Mouse (Mus musculus) liver, adult 2 months (tissue): ENCODE measurements at regions not wholly inside any gene's neighbourhood (a gene's known extent, or its start where the extent isn't known, plus 50 kb on each side); places are given as distances from the start of the nearest gene placed in this dataset.

Experiments used
- CTCF ChIP-seq: fragments of 200-500 bp; IDR thresholded peaks from 2 replicates; pipeline ENCODE4 v1.5.1; 2011; ENCODE audit warnings: low read depth, low read length, control low read depth
- POLR2A ChIP-seq: fragments of 200-500 bp; IDR thresholded peaks from 2 replicates; pipeline ENCODE4 v1.6.1; 2011; ENCODE audit warnings: low read length, control low read depth; ENCODE audit not compliant: insufficient read depth; ENCODE audit errors: extremely low read depth

DNA sequence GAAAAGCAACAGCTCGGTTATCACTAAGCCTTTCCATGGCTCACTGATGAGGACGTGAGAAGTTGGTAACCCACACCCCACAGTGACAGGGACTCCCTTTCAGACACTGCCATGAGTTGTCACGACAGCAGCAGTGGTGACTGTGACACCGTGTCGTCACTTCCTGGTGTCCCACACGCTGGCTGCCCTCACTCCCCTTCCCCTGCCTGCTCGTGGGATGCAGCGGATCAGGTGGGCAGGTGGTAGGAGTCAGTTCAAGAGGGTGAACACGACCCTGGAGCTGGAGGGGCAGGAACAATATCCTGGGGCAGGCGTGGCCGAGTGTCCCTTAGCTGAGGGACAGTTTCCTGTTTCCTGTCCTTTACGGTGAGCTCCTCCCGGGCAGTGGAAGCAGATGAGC is 264.9 kb downstream of the Prex1 start:
- TF ChIP-seq POLR2A (no peak), CTCF (no peak)
